Mouse (Mus musculus) embryo, embryonic 11.5 days (tissue): ENCODE measurements at regions not wholly inside any gene's neighbourhood (a gene's known extent, or its start where the extent isn't known, plus 50 kb on each side); places are given as distances from the start of the nearest gene placed in this dataset.

Experiments
- DNase-seq: peaks from one replicate; pipeline ENCODE4 v3.0.0-alpha.2; 2012; ENCODE audit warnings: low read depth, low spot score

DNA sequence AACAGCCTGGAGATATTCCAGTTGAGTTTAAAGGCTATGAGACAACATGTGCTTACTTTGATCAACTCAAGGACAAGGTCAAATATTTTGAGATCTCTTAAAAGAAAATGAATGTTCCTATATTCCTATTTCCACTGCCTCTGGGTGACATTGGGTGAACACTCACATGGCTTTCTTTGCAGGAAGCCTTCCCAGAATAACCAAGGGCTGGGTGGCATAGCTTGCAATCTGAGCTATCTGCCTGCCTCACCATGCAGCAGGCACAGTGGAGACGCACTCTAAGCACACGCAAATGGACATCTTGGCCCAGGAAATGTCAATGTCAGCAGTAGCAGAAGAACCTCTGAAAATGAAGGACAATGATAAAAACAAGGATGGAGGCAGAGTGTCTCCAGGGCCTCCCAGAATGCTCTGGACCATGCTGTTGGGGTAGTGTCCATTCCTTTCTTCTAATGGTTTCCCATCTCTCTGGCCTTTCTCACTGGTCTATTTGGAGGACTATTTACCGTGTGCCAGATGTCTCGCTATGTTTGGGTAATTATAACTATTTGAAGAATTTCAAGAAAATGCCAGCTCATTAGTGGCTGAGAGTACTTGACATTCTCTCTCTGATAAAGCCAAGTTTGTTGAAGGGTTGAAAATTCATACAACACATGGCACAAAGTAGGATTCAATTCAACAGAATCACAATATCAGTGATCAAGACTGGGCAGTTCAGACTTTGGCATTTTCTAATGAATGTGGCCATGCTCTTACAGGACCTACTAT, 276.3 kb upstream of the Rnf32 start:
- no peak for DNase-seq

GRCm38 (mm10) chr5:28904500-28904899, 291.3 kb upstream of the Rnf32 start:
- no peak for DNase-seq

- DNase-seq, result no peak
Observed at GRCm38 (mm10) chr5:28903805-28904320, 291.9 kb upstream of the Rnf32 start.

- DNase-seq, result no peak
Observed at GRCm38 (mm10) chr5:28892703-28893249, 303.0 kb upstream of the Rnf32 start.

DNA sequence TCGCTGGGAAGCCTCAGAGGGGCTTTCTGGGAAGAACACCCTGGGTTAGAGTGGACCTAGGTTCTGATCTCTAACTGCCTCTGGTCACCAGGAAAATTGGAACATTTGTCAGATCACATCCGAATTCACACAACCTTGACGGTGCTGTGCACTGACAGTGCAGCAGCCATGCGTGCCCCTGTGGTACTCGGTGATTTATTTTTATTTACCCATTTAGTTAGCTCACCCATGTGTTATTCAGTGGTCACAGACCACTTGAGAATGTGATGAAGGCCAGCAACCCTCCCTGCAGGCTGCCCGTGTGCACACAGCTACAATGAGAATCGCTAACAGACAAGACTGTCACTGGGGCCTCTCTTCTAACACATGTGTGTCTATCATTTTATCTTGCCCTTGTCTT, 303.8 kb upstream of the Rnf32 start:
- DNase-seq, result no peak

- DNase-seq, result no peak
Observed at GRCm38 (mm10) chr5:28884746-28885365, 310.9 kb upstream of the Rnf32 start.

DNA sequence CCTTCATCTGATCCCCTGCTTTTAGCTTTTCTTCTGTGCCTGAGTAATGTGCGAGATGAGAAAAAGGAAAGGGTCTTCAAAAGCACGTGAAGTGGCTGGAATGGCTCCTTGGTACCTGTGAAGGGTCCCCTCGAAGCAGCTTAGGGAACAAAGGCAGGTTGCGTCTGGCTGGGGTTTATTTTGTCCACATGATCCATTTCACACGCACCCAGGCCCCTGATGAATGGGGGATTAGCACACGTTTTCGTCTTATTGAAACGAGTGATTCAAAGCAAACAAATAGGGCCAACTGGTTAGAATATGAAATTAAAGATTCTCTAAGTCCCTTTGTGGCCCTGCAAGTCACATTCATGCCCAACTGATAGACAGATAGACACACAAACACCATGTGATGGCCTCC, 319.6 kb upstream of the Rnf32 start:
- no peak for DNase-seq

GRCm38 (mm10) chr5:28873600-28874265, 322.1 kb upstream of the Rnf32 start:
- no peak for DNase-seq

- DNase-seq, result no peak
Observed at GRCm38 (mm10) chr5:28859604-28860371, 336.0 kb upstream of the Rnf32 start.

- no peak for DNase-seq
Observed at GRCm38 (mm10) chr5:28838141-28838925, 357.5 kb upstream of the Rnf32 start.

GRCm38 (mm10) chr5:28819091-28819490, 352.0 kb upstream of the Shh start:
- no peak for DNase-seq

DNA sequence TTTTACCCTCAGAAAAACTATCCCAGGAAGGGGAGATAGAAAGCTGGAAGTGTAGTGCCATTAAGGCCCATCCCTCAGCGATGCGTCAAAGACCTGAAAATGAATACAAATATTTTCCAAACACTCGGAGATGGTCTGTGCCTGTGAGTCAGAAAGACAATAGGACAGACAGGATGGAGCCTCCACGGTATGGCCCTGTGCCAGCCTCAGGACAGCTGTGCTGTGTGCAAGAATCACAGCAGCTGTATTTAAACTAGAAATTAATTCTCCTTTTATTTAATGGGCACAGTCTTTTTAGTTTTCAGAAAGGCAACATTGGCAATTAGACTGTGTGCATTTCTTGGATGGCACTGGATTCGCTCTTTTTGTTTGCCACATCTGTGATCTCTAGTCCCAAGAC, 340.9 kb upstream of the Shh start:
- no peak for DNase-seq

DNA sequence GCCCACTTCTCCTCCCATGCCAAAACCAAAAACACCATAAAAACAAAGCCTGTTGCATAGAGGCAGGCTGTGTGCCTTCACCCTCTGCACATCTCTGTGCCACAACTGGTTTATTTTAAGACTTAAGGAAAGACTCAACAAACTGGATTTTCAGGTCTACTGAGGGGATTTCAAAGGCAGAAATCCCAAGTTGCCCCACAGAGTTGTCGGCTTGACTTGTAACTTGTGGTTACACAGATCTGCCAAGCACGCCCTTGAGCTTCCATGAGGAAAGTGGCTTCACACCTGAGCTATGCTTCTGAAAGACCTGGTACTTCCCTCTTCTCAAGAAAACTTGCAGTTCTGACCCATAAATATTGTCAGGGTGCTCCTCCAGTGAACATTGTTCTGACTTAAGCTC, 332.4 kb upstream of the Shh start:
- no peak for DNase-seq

DNA sequence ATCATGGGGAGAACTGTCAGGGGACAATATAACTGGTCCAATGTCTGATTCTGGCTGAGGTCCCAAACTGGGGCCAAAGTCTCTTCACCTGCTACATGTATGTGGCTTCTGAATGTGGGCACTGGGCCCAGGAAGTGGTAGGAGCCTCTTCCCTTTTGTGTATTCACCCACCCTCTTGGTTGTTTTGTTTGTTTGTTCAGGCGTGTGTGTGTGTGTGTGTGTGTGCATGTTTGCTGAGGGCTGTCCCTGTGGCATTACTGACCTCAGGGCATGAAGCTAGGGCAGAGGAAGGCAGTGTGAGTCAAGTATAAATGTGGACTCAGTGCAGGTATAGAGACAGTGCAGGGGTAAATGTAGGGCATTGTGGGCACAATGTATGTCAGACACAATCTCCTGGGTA, 331.3 kb upstream of the Shh start:
- no peak for DNase-seq

DNA sequence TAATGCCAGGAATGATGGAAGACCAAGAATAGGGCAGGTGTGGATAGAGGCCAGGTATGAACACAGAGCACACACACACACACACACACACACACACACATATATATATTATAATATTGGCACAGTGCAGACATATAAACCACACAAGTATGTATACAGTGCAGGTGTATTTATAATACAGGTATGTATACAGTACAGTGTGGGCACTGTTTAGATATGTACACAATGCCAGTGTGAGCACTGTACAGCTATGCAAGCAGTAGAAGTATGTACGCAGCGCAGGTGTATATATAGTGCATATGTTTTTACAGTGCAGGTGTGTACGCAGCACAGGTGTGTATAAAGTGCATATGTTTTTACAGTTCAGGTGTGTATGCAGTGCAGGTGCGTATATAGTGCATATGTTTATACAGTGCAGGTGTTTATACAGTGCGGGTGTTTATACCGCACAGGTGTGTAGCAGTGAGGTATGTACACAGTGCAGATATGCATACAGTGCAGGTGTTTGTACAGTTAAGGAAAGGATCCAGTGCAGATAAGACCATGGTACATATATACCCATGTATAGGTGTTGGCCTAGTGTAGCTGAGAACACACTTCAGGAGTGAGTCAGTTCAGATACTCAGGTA, 328.2 kb upstream of the Shh start:
- no peak for DNase-seq

- DNase-seq, result no peak
Observed at GRCm38 (mm10) chr5:28793781-28794180, 326.7 kb upstream of the Shh start.

DNA sequence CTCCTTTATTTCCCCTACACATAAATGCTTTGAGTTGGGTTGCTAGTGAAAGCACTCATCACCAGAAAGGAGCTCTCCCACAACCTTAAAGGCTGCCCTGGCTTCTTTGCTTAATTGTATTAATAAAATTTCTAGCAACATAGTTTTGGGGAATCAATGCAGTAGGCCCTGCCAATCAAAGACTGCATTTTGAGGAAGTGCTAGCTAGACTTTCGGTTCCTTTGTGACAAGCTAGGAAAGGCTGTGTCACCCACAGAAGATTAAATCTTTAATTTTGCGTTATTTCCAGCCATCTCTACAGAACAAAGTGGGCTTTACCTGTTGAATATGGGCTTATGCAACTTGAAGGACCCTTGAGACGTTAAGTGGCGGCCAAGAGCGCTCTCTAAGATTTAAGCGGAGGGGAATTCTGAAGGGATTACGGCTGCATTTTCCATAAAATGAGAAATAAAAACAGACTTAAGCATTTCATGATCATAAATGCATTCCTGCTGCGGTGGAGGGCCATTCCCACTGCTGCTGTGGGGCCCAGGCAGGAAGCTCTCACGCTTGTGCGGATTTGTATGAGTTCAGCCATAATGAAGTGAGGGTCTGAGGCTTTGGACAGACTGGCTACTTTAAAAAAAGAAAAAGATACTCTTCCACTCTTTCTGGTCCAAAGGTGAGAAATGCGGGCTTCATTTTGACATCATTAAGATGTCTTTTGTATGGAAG, 318.4 kb upstream of the Shh start:
- no peak for DNase-seq

DNA sequence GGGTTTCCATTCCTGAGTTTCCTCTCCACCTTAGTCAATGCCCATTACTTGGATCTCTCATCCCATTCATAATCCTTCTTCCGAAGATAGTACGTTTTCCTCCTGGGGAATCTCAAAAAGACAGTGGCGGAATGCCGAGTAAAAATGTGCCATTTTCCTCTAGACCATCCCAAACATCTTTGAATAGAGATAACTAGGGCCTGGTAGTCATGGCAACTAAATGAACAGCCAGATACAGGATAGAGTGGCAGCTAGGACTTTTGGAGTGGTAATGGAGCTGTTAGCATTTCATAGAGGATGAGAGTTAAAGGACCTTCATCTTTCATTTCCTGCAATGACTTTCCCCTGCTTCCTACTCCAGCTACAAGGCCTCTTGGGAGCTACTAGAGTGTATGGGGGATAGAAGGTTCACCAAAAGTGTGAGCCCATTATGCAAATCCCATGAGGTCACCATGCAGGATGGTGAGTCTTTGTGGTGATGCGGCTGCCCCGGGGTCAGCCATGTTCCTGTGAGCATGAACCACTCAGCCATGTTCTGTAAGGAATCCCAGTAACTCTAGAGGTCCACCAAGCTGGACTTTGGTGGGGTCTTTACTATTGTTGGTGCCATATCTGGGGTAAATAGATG, 317.4 kb upstream of the Shh start:
- no peak for DNase-seq

DNA sequence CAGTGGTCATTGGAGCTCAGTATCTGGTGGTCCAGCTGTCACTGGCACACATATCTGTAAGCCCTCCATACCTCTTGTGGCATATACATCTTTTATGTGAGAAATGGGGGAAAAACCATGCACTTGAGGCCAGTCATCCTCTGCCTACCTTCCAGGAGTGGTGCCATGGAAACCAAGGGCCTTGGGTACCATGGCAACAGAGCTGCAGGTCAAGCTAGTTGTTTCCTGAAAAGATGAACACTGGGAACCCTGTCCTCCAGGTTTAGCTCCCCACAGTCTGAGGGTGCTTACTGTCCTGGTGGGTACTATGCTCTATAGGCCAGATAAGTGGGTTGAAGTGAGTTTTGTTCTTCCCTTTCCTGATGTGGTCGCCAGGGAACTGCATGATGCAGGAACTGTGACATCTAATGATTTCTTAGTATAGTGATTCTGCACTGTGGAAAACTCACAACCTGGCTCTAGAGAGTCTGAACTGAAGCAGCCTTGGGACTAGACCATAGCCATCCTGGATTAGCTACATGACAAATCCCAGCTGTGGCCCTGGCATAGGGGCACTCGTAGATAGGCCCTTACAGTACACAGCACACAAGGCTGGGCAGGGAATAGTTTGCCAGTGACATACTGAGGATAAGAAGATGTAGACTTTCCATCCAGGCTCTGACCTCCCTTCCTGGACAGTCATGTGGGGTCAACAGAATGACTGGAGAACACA, 308.7 kb upstream of the Shh start:
- no peak for DNase-seq
